Mouse (Mus musculus): Measurements from ENCODE around the gene Vmn1r72. TPM values are rescaled to one million over a fixed set of nuclear protein-coding genes. Genes with fewer than 3 reads are reported as not detected.
"Not testable (repeated sequence)": the region's sequence is repeated elsewhere in the genome, so short reads cannot be mapped to it uniquely, and the experiment has no call there.

Vmn1r72 gene
- polyA plus RNA-seq (2016; fragmentation: Nextera tagmentation; extraction: Ambion mirVana), result not detected in 2 replicates

DNA sequence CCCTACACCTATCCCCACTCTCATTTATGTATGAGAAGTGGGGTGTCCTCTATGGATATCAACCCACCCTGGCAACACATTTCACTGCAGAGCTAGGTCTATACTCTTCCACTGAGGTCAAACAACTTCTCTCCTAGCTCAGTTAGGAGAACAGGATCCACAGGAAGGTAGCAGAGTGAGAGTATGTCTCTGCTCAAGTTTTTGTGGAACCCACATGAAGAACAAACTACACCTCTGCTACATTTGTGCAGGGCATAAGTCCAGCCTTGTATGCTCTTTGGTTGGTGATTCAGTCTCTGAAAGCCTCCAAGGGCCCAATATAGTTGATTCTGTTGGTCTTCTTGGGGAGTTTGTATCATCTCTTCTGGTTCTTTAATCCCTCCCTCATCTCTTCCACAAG lies at the start of gene Vmn1r72:
Gene Vmn1r72 (minus strand): TSS at position 101 of the 400 bp plus-strand sequence.
- peaks cover 50% of the 10 kb centered on the region for H3K9me3 ChIP-seq
- H3K27me3 ChIP-seq (ENCODE audit: insufficient read depth, poor library complexity, severe bottlenecking); H3K4me3 ChIP-seq; H3K36me3 ChIP-seq; H3K27ac ChIP-seq; H3K4me1 ChIP-seq (replicated peaks); DNase-seq (ENCODE audit: low spot score): not testable (repeated sequence)

DNA sequence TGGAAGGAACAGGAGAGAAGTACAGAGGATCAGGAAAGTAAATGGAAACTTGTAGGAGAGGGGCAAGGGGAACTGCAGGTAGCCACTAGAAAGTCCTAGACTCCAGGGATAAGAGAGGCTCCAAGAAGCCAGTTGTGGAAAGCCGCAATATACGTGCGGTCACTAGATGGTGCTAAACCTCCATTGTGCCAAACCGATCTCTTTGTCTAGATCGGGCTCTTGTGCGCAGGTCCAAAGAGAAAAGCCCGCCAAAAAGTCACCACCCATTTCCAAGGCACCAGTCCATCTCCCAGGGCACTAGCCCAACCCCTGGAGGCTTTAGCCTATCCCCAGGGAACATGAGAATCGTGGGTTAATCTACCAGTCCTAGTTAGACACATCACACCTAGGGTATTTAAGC lies 62.9 kb downstream of the Vmn1r72 start:
- not testable (repeated sequence) for H3K9me3 ChIP-seq; H3K27me3 ChIP-seq (ENCODE audit: insufficient read depth, poor library complexity, severe bottlenecking); H3K4me1 ChIP-seq (replicated peaks); H3K27ac ChIP-seq; H3K4me3 ChIP-seq; H3K36me3 ChIP-seq
- DNase-seq (ENCODE audit: low spot score), result peak; percentile 34
- WGBS, result 8% methylated on average over 8 of the region's 8 CpGs

Other genes with a start within 250 kb of the Vmn1r72 start
- gene Zscan4-ps2, start 165.8 kb downstream of the Vmn1r72 start, polyA plus RNA-seq (2016; fragmentation: Nextera tagmentation; extraction: Ambion mirVana), result not detected in 2 replicates
- gene Zscan4-ps3, start 70.8 kb downstream of the Vmn1r72 start, polyA plus RNA-seq (2016; fragmentation: Nextera tagmentation; extraction: Ambion mirVana), result not detected in 2 replicates
- not detected in 2 replicates for gene Vmn1r73, start 50.1 kb upstream of the Vmn1r72 start, polyA plus RNA-seq (2016; fragmentation: Nextera tagmentation; extraction: Ambion mirVana)
- not detected in 2 replicates for gene Vmn1r74, start 153.8 kb upstream of the Vmn1r72 start, polyA plus RNA-seq (2016; fragmentation: Nextera tagmentation; extraction: Ambion mirVana)
- not detected in 2 replicates for gene Vmn1r75, start 194.5 kb upstream of the Vmn1r72 start, polyA plus RNA-seq (2016; fragmentation: Nextera tagmentation; extraction: Ambion mirVana)

All from hindbrain, embryonic 10.5 days (tissue).